Mouse (Mus musculus) c-Kit-negative CD71-positive TER-119-positive erythroid progenitor cells, embryonic 14.5 days (primary cell): ENCODE data around the gene Ccnd3.
"Not testable (repeated sequence)": the region's sequence is repeated elsewhere in the genome, so short reads cannot be mapped to it uniquely, and the experiment has no call there.

Experiments used
- DNase-seq: peaks from one replicate; pipeline ENCODE4 v3.0.0-alpha.2; 2013; ENCODE audit warnings: low read depth, low spot score

Ccnd3 gene

DNA sequence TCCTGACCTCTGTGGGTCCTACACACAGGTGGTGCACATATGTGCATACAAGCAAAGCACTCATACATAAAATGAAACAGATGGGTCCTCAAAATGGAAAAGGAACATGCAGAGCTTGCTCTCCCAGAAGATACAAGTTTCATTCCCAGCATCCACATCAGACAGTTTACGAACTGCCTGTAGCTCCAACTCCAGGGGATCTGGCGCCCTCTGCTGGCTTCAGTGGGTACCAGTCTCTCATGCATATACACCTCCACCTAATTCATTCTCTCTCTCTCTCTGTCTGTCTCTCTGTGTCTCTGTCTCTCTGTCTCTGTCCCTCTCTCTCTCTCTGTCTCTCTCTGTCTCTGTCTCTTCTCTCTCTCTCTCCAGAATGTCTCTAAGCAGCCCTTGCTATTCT is 22.4 kb upstream of the Ccnd3 start:
- peak; percentile 56 for DNase-seq

DNA sequence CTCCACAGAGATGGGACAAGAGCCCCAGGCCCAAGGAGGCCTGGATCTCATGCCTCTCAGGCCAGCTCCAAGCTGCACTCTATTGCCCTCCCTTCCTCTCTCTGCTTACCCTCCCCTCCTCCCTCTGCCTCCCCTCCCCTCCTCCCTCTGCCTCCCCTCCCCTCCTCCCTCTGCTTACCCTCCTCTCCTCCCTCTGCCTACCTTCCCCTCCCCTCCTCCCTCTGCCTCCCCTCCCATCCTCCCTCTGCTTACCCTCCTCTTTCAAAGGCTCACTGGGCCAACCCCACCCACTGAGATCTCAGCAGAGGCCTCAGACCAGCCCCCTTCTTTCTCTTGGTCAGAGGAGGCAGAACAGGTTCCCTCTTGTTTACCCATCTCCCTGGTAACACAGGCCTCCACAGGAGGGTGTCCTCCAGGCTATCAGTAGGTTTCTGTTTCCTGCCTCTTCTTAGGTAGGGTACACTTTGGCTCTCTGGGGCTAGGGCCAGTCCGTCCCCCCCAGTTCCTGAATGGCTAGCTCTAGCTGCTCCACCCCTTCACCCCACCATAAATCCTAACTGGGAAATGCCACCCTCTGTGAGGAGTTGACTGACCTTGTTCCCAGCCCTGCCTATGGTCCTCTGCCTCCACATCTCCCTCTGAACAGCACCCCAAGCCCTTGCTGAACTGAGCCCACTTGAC is 20.5 kb upstream of the Ccnd3 start:
- DNase-seq = no peak

DNA sequence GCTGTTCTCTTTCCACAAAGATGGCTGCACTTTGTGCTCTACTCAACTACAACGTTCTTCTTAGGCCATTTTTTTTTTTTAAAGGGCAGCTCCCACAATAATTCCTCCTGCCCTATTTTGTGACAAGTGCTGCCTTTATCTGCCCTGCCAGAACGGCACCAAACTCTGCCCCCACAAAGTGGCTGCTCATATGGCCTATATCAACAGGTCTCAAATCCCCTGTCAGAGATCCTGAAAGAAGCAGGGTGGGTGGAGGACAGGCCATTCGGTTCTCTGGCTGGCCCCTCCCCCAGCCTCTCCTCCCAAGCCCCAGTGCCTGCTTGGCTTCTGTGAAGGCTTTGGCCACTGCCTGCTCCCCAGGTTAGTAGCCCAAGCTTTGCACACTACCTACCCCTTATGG is 19.9 kb upstream of the Ccnd3 start:
- no peak for DNase-seq

DNA sequence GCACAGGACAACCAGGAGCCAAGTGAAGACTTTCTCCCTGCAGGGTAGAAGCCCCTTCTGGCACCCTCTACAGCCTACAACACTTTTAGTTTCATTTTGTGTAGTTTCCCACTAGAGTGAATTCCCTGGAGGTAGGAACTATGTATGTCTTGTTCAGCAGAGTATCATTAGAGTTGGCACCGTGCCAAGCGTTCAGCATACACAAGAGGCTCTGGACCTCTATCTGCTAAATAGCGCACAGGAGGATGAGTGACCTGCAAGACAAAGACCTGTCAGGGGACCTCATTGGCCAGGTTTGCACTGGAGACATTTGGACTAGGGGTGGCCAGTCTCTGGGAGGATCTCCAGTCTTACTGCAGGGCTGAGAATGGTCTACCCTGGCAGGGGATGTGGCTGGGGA is 19.1 kb upstream of the Ccnd3 start:
- no peak for DNase-seq

DNA sequence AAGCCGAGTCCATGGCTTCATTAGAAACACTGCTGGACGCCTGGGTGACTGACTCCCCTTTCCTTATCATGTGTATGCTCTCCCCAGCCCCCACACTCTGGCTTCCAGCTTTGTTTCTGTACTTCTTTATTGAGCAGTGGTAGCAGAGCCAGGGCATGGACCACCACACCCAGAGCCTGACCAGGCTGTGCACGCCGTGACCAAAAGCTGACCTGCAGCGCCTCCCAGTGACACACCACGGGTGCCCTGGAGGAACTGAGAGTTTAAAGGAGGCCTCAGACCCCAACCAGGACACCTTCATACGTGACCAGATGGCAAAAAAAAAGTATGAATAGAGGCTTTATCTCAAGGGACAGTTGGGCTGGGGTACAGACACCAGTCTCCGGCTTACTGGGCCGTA is 14.1 kb upstream of the Ccnd3 start:
- DNase-seq = no peak

DNA sequence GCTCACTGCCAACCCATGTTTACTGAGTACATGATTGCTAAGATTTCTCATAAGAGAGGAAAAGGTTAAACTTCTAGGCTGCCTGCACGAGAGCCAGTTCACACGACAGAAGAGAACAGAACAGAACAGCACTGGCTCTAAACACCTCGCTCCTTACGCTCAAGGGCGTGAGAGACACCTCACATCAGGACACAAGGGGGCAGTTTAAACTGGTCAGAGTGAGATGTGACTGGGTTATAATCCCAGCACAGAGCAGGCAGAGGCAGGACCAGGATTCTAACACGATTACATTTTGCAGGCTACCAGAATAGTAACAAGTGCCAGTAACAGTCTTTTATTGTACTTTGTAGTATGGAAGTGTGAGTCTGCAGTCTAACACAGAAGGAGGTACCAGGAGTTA is 12.1 kb upstream of the Ccnd3 start:
- no peak for DNase-seq

DNA sequence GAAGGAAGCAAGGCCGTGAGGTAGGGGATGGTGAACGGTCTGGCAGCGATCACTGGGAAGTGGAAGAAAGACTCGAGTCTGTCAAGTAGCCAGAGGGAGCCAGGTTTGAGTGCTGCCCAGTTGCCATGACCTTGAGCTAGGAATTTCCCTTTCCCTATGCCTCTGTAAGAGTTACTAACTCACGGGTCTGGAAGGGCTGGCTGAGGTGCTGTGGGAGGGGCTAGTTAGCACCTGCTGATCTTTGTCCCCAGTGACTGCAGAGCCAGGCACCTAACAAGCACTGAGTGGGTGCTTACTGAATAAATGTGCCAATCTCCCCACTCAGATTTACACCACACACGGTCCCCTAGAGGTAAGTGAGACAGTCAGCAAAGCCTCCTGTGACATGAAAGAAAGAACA is 11.2 kb upstream of the Ccnd3 start:
- DNase-seq = no peak

DNA sequence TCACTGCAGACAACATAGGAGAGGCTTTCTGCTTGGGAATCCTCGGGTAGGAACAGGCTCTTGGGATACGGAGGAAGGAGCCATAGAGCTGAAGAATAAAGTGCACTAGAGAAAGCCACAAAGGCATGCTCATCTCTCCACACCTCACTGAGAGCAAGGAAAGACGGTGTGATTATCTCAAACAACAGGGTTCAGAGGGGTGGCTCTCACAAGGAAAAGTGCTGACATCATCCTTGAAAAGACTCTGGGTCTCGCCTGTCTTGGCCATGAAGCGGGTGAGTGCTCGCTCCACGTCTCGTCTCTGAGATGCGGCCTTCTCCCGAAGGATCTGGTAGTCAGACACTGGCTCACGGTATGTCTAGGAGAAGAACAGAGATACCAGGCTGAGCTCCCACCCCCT is 10.7 kb upstream of the Ccnd3 start:
- no peak for DNase-seq

DNA sequence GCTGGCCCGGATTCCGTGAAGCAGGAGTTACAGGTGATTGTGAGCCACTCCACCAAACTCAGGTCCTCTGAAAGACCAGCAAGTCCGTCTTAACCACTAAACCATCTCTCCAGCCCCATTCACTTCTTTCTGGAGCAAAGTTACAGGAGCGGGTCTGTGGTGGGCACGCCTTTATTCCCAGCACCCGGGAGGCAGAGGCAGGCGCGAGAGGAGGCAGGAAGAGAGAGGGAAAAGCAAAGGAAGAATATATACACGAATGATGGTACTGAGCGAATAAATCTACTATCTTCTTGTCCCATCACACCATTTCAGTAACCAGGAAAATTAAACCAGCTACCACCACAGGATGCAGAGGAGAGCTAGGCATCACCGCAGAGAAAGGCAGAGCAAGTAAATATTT is 3.3 kb upstream of the Ccnd3 start:
- DNase-seq = no peak

DNA sequence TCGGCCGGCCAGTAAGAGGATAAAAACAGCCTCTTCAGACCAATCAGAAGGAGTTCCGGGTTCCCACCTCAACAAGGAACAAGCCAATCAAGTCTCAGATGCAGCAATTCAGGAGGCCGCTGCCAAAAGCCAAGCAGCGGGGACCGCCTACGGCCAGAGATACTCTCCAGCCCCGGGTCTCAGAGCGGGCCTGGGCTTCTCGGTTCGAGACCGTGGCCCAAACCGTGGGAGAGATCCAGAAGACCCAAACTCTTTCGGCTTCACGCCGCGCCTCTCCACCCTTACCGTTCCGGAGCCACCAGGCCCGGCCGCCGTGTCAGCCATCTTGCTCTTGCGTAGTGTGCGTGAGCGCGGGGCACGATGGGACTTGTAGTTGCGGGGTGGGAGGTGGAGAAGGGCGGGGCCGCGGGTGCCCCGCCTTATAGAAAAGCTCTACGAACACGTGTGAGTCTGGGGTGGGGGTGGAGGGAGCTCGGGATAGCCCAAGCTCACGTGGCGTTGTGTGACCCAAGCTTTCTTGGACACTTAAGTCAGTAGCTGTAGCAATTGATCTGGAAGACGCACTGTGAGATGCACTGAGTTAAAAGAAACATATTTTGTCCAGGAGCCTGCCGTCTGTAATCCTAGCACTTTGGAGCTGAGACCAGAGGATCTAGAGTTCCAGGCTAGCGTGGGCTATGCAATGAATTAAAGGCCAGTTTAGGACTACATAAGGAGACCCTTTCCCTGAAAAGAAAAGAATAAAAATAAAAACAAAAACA is 2.7 kb upstream of the Ccnd3 start, which contains the start of gene Taf8:
TSS of gene Taf8 (minus strand) at position 347 of the 761 bp plus-strand sequence.
- peak; percentile 87 for DNase-seq

DNA sequence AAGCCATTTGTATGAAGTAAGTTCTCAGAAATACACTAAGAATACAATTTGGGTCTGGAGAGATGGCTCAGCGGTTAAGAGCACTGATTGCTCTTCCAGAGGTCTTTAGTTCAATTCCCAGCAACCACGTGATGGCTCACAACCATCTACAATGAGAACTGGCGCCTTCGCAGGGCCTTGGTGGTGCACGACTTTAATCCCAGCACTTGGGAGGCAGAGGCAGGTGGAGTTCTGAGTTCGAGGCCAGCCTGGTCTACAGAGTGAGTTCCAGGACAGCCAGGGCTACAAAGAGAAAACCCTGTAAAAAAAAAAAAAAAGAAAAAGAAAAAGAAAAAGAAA is 2.2 kb upstream of the Ccnd3 start:
- not testable (repeated sequence) for DNase-seq

DNA sequence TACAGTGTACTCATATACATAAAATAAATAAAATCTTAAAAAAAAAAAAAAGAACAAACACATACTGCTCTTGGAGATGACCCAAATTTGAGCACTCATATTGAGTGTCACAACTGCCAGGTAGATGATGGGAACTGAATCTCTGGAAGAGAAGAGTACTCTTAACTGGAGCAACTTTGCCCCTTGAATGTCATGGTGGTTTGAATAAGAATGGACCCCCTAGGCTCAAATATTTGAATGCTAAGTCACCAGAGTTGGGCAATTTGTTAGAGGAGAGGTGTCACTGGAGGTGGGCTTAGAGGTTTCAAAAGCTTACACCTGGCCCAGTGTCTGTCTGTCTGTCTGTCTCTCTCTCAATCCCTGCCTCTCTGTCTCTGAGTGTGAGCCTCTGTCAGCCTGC is 1.2 kb upstream of the Ccnd3 start:
- no peak for DNase-seq

DNA sequence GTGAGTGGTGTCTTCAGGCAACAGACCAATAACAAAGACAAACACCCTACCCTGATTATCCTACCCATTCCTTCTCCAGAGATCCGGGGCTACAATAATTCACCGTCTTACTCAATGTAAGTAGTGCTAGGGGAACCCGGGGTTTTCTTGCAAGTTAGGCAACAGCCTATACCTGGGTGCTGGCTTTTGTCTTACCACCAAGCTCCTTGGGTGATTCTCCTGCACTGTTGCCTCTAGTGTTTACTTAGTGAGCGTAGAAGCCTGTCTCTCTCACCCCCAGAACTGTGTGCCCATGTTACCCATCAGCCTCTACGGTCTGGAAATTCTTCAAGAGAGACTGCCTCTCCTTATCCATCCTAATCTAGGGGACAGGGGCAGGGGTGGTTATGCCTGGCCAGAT is 623 bp upstream of the Ccnd3 start:
- no peak for DNase-seq

DNA sequence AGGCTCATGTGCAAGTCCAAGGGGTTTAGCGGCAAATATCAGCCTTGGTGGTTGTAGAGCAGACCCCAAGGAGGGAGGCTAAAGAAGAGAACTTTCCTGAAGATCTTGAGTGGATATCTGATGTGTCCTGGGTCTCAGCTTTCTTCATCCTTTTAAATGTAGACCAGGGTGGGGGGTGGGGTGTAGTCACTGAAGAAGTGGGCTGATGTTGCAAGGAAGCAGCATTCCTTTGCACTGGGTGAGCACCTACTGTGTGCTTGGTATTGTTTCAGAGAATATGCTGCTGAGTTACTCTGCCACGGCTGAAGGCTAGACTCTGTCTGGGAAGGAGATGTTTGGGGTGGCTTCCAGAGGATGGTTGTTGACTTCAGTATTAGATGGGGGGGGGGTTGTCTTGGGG is 715 bp downstream of the Ccnd3 start:
- no peak for DNase-seq

DNA sequence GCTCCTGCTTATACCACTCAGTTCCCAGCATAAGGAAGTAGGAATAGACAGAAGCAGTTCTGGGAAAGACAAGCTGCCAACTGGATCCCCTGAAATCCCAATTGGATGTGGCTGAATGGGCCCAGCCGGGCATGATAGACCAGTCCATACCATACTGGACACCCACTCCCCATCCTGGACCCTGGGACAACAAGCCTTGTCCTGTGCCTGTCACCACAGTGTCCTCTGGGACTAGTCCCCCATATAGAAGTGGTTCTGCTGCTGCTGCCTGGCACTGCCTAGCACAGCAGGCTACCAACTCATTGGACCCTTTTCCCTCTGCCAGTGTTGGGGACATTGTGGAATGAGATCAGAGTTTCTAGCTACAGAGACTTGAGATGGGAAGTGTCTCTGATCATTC is 1.2 kb downstream of the Ccnd3 start:
- no peak for DNase-seq

DNA sequence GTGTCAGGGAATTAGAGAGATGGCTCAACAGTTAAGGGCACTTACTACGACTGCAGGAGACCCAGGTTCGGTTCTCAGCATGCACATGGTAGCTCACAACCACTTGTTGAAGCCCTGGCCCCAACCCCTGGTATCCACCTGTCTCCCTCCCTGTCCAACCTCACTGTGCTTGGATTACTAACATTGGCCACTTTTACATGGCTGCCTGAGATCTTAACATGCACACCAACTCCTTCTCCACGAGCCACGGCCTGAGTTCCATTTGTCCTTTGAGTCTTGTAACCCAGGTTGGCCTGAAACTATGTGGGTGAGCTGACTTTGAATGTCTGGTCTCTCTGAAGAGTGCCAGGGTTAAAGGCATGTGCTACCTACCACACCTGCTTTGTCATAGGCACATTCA is 1.8 kb downstream of the Ccnd3 start:
- DNase-seq = no peak

DNA sequence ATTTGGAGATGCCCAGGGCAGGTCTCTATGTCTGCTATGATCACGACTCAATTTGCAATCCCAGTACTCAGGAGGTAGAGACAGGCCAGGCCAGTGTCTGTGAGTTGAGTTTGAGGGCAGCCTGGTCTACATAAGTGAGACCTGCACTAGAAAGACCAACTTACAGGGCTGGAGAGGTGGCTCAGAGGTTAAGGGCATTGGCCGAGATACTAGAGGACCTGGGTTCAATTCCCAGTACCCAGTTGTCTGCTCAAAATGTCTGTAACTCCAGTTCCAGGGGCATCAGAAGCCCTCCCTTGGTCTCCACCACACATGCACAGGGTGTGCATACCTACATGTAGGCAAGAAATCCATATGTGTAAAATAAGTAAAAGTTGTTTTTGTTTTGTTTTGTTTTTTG is 2.7 kb downstream of the Ccnd3 start:
- DNase-seq = no peak

DNA sequence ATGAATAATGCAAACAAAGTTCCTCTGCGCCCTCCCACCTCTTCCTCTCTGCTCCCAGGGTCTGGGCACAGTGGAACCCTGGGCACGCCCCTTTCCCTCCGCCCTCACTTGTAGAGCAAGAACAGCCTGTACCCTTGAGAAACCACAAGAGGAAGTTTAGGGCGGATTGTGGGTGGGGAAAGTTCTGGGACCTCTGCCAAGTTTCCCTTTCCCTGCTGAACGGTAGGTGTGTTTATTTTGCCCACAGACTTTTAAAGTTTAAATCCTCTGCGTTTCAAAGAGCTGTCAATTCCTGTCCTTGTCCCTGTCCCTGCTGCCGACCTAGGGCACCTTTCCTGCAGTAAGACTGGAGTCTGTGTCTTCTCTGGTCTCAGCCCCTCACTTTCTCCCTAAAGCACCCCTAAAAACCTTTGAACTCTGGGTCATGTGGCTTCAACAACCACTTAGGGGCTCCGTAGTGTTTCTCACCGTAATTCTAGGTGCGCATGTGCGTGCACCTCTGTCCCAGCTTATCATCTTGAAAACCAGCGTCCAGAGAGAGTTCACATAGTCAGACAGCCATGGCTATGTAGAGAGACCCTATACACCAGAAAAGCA is 3.3 kb downstream of the Ccnd3 start:
- peak; percentile 30 for DNase-seq

DNA sequence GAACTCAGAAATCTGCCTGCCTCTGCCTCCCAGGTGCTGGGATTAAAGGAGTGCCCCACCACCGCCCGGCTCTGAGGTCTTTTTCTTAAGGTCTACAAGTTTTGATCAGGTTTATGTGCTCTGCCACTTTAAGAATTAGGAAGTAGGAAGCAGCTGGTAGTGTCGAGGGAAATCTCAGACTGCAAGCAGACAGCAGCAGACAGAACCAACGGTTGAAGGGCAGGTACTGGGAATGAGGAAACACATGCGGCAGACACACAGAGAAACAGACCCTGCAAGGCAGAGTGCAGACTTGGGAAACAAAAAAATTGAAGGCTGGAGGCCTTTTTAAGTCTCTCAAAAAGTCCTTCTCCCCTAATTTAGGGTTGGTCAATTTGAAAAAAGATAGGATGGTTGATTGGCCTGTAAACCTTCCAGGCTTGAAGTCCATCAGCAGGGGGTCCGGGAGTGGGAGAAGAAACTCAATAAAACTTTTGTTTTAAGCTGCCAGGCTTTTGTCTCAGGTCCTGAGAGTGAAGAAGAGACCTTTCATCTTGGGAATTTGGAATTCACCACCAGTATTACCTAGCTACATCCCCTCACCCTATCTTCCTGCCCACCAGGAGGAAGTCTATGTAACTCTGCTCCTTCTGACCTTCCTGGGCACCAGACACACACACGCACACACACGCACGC is 4.3 kb downstream of the Ccnd3 start:
- DNase-seq = no peak

DNA sequence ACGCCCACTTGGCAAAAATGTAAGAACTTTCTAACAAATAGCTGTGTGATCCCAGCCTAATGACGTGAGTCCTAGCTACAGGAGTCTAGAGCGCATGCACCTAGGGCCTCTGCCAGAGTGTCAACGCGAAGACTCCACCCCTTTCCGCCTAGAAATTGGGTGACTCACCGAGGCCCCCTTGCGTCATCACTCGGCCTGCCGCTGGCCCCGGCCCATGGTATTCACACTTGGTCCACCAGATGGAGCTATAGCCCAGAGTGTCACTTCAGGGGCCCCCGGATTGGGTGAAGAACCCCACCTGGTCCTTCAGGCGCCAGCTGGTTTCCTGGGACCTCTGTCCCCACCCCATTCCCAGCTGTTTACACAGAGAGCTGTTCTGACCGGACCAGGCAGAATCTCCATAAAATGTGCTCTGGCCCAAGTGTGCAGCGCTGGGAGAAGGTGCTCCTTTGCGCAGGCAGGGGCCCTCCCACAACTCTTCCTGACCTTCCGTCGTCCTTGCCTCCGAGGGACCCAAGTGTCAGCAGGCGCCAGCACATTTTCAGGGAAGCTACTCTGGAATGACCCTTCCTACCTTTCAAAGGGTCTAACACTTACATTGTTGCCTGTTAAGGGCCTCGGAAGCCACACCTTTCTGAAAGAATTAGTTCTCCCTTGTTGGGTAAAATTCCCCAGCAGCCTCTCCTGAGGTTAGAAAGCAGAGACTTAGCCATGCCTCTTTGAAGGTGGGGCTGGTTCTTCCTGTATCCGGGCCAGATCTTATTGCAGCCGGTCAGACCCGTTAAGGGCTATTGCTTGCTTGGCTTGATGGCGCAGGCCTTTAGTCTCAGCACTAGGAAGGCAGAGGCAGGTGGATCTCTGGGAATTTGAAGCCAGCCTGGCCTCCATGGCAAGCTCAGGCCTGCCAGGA is 6.5 kb downstream of the Ccnd3 start:
- DNase-seq = peak; percentile 97

DNA sequence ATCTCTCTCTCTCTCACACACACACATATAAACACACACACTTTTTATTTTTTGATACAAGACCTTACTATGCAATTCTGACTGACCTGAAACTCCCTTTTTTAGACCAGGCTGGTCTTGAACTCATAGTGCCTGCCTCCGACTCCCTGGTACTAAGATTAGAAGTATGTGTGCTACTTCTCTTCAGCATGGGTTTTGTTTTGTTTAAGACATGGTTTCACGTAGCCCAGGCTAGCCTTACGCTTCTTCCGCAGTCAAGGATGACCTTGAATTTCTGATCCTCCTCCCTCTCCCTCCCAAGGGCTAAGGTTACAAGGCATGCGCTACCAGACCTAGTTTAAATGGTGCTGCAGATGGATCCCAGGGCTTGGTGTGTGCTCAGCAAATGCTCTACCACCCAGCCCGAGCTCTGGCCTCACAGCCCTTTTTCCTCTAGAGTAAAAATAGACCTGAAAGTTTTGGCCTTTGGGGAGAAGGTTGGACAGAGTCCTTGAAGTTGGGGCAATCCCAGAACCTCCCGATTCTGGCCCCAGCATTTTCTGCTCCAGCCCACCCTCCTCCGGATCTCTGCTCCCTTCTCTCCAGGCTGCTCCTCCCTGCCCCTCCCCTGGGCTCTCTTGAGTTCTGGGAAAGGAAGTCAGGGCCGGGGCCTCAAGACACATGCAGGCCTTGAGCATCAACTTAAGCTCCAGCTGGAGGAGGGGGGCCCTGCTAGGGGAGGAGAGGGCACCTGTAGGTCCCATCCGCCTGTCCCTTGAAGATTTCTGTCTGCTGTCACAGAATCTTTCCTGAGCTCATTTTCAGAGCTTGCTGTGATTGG is 8.3 kb downstream of the Ccnd3 start:
- no peak for DNase-seq
